Mouse (Mus musculus) stomach, postnatal 0 days (tissue): ENCODE results near the gene Yeats4.

ENCODE experiments used
- CTCF ChIP-seq: IDR thresholded peaks from 2 replicates; pipeline ENCODE4 v1.5.1; 2016; ENCODE audit warnings: antibody characterized with exemption, low read depth, mild to moderate bottlenecking, moderate library complexity
- EP300 ChIP-seq: optimal IDR thresholded peaks from 2 replicates; pipeline ENCODE3; 2016; ENCODE audit warnings: antibody characterized with exemption

DNA sequence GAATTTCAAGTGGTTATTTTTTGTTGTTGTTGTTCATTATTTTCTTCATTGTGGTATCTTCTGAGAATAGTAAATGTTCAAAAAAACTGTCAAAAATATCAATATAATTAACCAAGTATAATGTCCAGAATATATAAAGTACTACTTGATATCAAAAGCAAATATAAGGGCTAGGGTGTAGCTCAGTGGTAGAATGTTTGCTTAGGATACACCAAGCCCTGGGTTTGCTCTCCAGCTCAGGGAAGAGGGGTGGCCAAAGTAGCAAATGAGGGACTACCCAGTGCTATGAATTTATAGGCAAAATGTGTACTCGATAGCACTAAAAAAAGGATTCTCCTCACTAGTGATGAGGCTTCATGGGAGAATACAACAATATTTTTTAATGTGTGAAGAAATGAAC lies 51.2 kb downstream of the Yeats4 start:
- TF ChIP-seq CTCF (no peak), EP300 (no peak)
